Mouse (Mus musculus) cerebellum, postnatal 10 days (tissue): ENCODE data around the gene Lpar5.
A peak's percentile ranks its signal among the peaks of the same experiment; 100 is the strongest.

Experiments
- DNase-seq, 2 experiments: peaks; one replicate each; pipeline ENCODE4 v3.0.0; 2021; ENCODE audit warnings: mixed read lengths in 2 of 2

Gene Lpar5

DNA sequence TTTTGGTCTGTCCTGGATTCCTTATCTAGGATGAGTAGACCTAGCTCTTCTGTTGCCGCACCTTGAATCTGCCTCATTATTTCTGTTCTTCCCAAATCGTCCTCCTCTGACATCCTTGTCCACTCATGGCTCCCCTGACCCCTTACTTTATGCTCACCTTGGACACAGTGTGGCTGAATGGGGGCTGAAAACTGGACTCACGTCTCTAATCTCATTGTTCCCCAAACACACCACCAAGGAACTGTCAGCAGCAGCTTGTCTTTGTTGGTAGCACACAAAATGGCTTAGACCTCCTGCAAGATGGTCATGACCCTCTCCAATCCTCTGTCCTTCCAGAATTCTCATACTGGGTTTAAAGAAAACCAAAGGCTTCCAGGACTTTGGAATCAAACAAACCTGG lies 20.2 kb downstream of the Lpar5 start:
- DNase-seq: no peak

DNA sequence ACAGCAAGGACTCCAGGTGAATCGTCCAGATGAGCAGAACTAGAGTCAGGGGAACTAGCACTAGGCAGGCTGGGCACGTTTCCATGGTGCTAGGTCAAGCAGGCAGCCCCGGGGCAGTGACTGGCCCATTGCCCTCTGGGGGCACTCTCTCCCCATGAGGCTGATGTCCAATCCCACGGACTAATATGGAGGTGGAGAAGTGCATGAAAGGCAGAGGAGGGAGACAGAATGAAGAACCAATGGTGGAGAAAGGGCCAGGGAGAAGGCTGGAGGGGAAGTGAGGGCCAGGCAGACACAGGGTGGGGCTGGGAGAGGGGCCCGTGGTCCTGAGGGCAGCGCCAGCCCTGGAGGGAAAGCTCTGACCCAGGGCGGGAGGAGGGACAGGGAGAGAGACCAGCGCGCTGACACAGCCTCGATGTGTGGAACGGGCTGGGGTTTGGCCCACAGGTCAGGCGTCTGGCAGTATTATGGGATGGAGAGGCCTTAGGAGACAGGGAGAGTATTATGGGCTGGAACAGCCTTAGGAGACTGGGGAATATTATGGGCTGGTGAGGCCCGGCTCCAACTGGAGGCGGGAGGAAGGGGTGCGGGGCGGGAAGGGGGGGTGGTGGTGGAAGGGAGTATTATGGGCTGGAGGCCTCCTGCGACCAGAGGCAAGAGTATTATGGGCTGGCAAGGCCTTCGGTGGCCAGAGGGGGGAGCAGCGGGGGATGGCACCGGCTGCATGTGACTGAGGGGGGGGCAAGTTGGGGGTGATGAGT lies 21.0 kb downstream of the Lpar5 start:
- DNase-seq: peak; percentile 94 to 95

DNA sequence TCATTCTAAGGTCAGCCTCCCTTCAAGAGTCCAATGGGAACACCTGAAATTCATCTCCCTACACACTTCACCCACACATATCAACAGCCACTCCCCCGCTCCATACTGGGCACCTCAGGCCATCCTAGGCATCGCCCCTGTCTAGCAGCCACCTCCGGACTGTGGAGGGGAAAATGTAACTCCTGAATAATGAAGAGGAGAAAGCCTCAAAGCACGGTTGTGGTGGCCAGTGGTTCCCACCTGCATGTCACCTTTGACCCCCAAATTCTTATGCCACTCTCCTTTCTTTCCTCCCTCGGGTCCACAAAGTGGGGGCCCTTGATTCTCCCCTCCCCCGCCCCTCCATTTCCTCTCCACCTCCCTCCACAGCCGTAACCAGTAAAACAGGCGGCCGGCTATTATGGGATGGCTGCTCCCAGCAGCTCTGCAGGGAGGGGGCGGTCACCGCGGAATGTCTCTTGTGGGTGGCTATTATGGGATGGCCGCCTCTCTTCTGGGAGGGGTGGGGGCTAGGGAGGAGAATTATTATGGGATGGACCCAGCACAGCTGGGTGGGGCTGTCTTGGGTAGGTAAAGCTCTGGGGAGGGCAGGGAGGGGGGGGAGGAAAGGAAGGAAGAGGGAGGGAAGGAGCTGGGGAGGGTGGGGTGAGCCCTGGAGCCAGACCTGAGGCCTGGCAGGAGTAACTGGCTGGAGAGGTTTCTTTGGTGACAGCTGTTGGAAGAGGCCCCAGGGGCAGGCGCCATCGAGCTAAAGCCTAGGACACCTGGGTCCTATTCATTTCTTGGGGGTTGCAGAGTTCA lies 22.0 kb downstream of the Lpar5 start:
- peak; percentile 84 to 90 for DNase-seq

DNA sequence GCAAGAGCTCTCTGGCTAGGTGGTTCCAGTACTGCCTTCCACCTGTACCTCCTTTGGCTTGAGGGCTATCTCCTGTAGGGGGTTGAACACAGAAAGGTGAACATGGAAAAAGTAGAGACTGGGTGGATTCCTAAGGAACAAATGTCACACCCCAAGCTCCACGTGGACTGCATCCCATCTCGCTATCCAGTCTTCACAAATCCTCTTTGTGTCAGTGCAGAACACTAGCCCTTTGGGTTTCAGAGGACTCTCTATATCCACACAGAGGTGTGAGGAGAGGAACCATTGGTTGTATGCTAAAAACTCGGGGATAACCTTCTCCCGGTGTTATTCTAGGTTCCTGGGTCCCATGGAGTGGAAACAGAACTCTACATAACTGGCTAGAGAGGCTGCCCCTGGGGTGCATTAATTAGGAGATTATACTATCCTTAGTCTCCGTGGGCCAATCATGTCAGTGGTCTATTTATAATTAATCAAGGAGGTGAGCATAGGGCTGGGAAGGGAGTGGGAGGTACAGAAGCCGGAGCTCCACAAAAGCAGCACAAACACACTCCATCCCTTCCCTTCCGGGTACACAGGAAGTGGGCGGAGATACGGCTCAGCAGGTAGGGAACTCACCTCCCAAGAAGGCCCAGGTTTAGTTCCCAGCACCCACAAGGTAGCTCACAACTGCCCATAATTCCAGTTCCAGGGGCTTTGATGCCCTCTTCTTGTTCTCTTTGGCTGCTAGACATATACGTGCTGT lies 22.8 kb downstream of the Lpar5 start:
- no peak for DNase-seq

DNA sequence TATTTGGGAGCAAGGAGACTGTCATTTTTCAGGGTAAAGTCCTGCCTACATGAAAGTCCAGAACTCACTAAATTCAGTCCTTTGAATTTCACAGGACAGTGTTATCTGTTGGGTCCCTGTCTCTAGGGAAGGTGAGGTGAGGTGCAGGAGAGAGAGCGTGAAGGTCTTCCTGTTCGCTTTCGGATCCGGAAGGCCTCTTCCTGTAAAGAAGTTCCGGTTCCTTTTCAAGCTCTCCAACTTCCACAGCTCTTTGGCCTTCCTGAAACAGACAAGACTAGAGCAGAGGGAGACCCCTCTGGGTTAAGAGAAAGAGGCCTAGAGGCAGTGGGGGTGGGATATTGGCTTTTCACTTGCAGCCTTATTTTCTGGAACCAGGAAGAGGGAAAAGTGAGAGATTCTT lies 24.7 kb downstream of the Lpar5 start:
- no peak for DNase-seq

DNA sequence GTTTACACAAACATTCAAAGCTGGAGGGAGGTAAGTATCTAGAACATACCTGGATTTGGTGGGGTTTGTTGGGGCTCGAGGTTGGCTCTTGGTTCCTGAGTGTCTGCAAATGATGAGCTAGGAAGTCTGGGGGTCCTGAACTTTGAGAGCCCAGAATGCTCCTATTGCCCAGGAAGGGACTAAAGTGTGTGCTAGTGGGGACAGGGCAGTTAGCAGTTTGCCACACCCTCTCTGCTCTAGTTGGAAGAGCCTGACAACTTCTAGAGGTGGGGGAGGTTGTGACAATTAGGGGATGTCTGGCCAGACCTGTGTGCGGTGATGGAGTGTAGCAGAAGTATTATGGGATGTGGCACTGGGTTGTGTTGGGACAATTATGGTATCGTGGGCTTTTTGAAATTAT lies 27.1 kb downstream of the Lpar5 start:
- no peak for DNase-seq

DNA sequence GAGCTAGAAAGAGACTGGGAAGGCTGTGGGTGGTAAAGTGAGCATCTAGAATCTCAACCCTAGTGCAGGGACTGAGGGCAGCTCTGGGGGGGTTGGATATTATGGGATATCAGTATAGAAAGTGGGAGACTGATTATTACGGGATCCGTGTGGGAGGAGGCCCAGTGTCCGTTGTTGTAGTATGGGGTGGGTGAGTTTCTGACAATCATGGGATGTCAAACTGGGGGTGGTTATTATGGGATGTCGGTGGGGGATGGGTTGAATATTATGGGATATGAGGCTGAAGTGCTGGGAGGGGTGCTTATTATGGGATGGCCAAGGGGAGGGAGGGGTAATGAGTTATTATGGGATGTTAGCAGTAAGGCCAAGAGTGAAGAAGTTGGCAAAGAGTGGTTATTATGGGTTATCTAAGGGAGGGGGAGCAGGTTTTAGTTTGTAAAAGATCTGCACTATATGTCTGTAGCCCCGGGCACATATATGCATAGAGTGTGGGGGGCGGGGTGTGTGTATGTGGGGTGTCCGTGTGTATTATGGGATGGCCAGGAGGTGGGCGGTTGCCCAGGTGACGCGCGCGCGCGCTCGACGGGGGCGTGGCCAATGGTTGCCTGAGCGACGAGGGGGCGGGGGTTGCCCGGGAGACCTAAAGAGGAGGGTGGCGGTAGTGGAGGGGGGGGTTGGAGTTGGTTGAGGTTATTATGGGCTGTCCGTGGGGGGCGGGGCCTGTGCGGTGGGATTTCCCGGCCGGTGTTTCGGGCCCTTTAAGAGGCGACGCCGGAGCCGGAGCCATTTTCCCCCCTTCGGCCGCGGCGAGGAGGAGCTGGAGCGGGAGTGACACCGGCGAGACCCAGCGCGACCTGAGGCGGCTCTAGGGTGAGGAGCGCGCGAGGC lies 27.9 kb downstream of the Lpar5 start, which contains the start of gene Chd4:
Gene Chd4 (plus strand): TSS at position 591 of the 888 bp plus-strand sequence.
- peak; percentile 100 for DNase-seq

DNA sequence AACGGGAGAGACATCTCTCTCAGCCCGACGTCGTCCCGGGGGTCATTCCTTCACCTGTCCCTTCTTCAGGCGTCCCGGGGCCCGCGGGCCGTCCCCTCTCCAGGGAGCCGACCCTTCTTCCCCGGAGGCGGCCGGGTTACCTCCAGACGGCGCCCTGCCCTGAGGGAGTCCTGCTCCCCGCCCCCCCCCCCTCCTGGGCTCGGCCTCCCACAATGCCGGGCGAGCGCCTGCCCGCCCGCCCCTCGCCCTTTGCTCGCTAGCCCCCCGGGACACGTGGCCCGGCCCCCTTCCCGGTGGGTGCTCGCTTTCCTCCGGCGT lies 28.5 kb downstream of the Lpar5 start:
- no peak for DNase-seq

DNA sequence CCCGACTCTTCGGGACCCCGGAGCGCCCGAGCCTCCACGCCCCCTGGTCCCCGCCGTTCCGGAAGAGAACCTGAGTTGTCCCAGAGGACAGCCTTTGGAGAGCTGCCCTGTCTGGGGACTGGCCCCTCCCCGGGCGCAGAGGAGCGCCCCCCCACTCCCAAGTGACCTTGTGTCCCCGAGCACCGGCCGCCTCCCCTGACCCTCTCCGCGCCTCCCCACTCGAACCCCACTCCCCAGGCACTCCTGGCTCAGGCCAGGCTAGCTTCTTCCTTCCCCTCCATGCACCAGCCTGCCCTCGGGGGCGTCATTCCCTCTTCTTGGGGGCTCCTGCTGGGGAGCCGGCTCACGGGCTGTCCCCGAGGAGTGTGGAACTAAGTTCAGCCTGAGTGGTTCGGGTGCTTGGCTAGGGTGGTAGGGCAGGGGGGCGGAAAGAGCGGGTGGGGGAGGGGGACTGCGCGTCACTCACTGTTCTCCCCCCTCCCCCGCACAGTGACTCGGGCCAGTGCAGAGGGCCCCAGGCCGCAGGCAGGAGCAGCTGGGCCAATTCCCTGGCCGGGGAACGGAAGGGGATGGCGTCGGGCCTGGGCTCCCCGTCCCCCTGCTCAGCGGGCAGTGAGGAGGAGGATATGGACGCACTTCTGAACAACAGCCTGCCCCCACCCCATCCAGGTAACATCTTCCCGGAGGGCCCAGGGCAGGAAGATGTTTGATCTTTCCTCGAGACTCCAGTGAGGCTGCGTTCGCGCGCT lies 29.1 kb downstream of the Lpar5 start:
- DNase-seq: peak; percentile 87

DNA sequence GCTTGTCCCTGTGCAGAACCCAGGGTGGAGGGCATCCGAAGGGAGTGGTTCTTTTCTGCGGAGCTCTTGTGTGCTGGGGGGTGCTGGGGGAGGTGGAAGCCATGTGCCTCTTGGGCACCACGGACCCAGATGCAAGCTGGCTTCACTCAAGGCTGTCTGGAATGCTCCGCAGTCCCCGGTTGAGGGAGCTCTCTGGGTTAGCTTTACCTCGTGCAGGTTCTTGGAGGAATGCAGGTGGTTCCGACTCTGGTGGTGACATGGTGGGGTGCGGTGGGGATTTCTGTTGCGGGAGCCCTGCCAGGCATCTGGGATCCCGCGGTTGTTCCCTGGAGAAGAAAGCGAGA lies 29.6 kb downstream of the Lpar5 start:
- no peak for DNase-seq

DNA sequence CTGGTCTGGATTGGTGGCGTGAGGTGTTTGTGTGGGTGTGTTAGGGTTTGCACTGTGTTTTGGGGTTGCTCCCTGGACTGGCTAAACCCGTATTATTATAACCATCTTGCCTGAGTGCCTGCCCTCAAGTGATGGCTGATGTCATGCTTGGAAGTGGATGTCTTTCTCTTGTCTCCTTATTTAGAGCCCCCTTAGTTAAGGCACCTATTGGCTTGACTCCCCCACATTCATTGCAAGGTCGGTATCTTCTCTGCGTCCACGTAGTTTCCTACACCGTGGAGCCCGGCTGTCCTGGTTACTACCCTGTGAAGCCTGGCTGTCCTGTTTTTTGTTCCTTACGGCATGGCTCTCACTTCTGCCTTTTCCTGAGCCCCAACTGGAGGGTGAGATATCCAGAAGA lies 30.2 kb downstream of the Lpar5 start:
- no peak for DNase-seq

DNA sequence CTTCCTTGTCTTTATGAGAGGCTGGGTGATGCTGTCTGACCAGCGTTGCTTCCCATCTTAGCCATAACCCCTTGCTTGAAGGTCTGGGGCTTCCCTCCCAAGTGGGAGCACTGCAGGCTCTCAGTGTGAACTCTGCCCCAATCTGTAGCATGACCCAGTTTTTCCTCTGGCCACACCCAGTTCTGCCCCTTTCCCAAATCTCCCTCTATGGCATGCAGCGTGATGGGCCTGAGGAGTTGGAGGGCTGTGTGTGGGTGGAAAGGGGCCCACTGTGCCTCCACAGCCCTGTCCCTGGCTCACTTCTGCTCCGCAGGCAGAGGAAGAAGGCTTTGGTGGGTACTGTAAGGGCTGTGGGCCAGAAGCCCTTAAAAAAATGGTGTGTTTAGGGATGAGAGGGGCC lies 30.8 kb downstream of the Lpar5 start:
- DNase-seq: no peak

DNA sequence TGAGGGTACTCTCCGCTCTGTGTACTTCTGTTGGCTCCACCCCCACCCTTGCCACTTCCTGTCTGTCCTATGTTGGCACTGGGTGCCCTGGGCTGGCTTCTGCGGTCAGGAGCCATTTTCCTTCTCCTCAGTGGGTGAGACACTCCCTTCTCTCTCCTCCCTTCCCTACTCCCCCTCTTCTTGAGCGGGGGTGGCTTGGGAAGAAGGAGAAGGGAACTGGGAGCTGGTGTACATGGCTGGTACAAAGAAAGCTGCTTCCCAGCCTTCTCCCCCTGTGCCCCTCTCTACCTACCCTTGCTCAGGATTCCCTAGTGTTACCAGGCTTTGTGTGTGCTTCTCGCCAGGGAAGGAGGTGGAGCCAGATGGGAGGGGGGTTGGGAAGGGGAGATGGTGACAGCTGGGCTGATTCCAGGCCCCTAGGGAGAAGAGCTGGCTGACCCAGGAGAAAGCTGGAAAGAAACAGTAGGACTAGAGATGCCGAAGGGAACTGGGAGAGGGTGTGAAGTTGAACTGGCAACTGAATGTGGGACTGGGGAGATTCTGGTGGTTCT lies 31.8 kb downstream of the Lpar5 start:
- peak; percentile 82 to 85 for DNase-seq

DNA sequence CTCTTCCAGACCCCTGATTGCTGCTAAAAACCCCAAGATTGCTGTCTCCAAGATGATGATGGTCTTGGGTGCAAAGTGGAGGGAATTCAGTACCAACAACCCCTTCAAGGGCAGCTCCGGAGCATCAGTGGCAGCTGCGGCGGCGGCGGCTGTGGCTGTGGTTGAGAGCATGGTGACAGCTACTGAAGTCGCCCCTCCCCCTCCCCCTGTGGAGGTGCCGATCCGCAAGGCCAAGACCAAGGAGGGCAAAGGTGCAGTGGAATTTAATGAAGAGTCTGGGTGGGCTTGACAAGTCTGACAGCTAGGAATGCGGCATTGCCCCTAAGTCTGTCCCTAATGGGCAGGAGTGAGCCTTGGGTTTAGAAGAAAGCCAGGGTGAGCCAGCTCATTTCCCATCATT lies 33.7 kb downstream of the Lpar5 start:
- no peak for DNase-seq

DNA sequence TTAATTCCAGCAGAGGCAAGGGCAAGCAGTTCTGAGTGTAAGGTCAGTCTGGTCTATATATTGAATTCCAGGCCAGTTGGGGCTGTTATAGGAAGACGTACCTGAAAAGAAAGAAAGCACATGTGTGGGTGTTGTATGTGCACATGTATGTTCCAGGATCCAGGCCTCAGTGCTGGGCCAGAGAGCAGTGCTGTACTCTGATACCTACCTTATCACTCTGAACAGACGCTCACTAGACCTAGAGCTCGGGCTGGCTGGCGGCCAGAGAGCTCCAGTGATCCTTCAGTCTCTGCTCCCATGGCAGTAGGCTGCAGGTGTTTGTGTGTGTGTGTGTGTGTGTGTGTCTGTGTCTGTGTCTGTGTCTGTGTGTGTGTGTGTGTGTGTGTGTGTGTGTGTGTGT lies 36.5 kb downstream of the Lpar5 start:
- DNase-seq: no peak

DNA sequence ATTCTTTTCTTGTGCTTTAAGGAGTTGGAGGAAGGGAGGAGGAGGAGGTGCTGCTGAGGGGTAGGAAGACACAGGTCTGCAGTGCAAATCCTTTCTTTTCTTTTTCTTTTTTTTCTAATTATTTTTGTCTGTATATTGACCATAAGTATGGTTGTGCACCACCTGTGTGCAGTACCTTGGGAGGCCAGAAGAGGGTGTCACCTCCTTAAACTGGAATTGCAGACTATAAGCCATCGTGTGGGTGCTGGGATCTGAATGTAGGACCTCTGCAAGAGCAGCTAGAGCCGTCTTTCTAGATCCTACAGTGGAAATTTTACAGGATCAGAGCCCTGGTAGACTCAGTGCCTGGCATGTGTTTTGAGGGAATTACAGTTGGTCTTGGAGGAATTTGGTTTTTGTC lies 40.0 kb downstream of the Lpar5 start:
- no peak for DNase-seq

DNA sequence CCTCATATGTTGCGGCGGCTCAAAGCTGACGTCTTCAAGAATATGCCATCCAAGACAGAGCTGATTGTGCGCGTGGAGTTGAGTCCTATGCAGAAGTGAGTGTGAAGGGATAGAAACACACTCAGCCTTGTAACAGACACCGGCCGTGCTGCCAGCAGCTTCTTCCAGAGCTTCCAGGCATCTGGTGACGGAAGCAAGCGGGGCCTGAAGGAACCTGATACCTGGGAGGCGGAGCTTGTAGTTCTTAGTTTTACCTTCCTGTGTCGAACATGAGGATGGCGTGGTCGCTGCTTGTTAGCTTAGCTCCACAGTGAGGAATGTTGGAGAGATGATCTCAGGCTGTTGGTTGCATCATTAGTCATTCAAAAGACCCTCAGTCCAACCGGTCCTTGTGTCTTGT lies 41.7 kb downstream of the Lpar5 start:
- DNase-seq: no peak

DNA sequence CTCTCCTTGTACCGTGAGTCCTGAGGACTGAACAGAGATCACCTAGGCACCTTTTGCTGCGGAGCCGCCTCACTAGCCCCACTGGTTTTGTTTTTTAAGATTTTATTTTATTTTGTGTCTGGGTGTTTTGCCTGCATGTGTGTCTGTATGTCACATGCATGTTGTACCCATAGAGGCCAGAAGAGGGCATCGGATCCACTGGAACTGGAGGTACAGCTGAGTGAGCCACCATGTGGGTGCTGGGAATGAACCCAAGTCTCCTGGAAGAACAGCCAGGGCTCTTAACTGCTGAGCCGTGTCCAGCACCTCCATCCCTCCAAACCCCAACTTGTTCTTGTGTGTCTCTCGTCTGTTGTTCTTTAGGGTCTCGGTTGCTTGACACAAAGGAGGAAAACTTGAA lies 43.2 kb downstream of the Lpar5 start:
- DNase-seq: peak; percentile 83 to 85

DNA sequence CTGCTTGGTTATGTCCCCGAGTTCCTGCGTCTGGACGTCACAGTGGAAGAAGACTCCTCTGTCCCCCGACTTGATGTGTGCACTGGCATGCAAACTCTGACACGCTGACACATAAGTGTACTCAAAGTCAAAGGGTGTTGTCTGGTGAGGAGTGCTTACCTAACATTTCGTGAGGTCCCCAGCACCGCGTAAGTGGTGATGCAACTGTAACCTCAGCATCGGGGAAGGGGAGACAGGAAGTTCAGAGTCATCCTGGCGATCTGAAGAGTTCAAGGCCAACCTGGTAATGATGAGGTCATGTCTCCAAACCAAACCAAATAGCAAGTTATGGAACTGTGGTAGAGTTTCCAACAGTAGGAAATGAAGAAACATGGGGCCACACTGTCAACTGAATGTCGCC lies 44.8 kb downstream of the Lpar5 start:
- DNase-seq: no peak

DNA sequence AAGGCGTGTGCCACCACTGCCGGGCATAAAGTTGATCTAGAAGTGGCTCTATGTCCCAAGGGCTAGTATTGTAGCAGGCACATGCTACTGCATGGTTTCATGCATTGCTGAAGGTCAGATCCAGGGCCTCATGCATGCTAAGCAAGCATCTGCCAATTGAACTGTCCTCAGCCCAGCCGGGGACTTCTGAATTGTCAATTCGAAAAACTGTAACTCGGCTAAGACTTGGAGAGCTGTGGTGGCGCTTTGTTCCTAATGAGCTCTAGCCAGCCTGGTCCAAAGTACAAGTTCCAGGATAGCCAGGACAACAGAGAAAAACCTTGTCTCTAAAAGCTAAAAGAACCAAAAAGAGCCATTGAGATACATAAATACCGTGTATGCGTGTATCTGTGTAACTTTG lies 51.7 kb downstream of the Lpar5 start:
- DNase-seq: no peak

DNA sequence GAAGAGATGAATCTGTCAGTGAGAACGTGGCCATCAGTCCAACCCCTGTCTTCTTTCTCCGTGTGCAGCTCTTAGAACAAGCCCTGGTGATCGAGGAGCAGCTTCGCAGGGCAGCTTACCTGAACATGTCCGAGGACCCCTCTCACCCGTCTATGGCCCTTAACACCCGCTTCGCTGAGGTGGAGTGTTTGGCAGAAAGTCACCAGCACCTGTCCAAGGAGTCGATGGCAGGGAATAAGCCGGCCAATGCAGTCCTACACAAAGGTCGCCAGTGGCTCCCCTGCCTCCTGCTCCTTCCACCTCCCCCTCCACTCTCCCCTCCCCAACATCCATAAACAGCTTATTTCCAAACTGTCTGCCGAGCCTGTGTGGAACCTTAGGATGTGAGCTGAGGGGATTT lies 61.0 kb downstream of the Lpar5 start:
- DNase-seq: no peak
